Mouse (Mus musculus) erythroblast, adult 5-6 weeks (primary cell): ENCODE results near the gene Add3. TPM values are rescaled to one million over a fixed set of nuclear protein-coding genes. Genes with fewer than 3 reads are reported as not detected.

Experiments used
- ATAC-seq: replicated peaks from 2 replicates; pipeline ENCODE4 v1.8.0; 2016; ENCODE audit warnings: moderate number of reproducible peaks, mild to moderate bottlenecking, moderate TSS enrichment, inconsistent platforms; ENCODE audit not compliant: poor library complexity, low FRiP score, severe bottlenecking
- total RNA-seq, 2 experiments: library from RNA; stranded (forward) in 1 of 2; stranded (reverse) in 1 of 2; fragments of 150-400 nt in 1 of 2; fragments of 200-764, 138-1000 nt in 1 of 2; gene quantifications; 2 replicates each; pipeline versions ENCODE4 v1.2.3 to v1.2.4; 2015 to 2017; ENCODE audit warnings: low replicate concordance in 2 of 2

The Add3 gene
- total RNA-seq, 2 experiments from 2014 or later: 35.5 to 38.0 TPM

DNA sequence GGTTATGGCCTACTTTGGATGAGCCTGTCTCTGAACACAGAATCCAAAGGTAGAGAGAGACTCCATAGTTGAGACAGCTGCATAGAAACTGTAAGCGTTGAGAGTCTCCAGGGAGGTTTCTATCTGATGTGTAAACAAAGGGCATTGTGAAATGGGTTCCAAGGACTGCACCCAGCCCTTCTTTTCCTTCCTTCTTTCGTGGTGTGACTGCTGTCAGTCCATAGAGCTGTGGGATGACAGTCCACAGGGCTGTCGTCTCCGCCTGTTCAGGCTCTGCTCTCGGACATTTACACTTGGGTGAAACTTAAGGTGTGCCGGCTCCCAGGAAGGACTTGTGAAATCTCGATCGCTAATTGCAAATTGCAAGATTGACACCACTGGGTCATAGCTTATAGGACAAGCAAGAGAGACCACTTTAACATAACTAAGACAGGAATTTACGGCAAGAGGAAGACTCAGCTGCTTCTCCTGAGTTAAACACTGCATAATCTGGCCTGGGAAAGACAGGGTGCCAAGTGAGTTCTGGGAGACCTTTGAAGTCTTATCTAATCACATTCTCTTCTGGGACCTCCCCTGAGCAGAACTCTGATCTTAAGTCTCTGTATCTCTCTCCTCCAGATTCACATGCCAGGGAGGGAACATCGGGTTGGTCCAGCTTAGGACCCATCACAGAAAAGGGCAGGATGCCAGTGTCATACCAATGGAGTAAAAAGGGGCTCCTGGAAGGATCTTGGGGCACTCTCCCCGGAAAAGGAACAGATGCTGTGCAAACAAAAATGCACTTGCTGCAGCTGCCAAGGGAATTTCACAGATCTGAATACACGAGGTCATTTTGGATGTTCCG is 11.5 kb upstream of the Add3 start:
- no peak for ATAC-seq

GRCm38 (mm10) chr19:53130399-53131175 is 9.7 kb upstream of the Add3 start:
- no peak for ATAC-seq

DNA sequence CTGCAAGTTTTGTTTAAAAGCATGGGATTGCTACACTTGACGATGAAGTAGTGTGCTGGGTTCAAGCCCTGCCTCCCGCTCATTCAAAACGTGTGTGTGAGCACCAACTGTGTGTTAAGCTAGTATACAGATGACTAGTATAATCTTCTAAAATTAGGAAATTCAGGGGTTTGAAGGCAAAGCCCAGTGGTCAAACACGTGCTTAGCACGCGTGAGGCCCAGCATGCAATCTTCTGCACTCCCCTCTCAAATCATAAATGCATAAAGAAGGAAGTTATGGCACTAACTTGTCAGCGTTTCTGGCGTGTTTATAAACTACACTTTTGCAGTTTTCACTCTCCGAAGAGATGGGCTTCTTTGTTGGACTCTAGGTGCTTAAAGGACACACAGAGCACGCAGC is 7.8 kb upstream of the Add3 start:
- no peak for ATAC-seq

DNA sequence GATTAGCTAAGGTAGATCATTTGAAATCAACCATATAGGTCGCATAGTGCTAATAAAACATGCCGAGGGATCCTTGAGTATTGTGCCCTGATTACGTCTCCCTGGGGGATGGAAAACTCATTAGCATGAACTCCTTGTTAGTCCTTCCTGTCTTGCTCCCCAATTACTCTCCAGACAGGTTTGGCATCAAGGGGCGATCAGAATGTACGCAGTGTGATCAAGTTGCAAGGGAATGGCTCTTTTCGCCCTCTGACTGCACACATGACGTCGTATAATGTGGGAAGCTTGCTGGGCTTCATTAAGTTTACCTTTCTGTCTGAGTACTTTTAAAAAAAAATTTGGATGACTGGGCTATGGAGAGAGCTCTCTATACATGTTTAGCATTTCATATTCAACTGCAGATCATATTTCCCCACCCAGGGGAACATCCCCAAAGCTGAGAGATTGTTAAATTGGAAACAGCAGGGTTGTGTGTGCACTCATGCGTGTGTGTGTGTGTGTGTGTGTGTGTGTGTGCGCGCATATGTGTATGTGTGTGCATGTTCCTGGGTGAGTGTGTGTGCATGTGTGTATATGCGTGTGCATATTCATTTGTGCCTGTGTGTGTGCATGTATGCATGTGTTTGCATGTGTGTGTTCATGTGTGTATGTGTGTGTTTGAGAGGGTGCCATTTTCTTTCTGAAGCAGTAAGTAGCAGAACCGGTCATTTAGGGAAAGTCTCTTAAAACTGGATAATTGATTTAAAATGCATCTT is 3.7 kb upstream of the Add3 start:
- ATAC-seq: no peak

GRCm38 (mm10) chr19:53137116-53137670 is 3.0 kb upstream of the Add3 start:
- no peak for ATAC-seq

DNA sequence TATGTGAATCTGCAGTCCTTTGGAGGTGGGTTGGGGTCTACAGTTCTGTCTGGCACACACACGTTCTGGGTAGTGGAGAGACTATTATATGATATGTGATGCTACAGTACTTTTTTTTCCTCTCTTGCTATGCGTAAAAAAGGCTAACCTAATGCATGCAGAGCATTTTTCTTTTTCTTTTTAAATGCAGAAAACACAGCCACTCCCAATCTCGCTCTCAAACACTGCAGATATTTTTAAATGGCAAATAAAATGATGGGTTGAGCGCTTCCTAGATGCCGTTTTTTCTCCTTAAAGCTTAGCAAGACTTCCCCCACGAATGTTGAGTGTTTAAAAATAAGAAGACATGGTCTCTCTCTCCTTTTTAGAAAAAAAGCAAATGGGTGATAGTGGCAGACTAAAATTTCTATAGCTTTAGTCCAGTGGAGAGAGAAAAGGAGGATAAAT is 584 bp downstream of the Add3 start:
- no peak for ATAC-seq

GRCm38 (mm10) chr19:53141251-53142072 is 1.2 kb downstream of the Add3 start:
- no peak for ATAC-seq

- peak; percentile 90 for ATAC-seq
These were observed 2.2 kb downstream of the Add3 start for GRCm38 (mm10) chr19:53142190-53143107.

GRCm38 (mm10) chr19:53143108-53143971 is 3.1 kb downstream of the Add3 start:
- no peak for ATAC-seq

DNA sequence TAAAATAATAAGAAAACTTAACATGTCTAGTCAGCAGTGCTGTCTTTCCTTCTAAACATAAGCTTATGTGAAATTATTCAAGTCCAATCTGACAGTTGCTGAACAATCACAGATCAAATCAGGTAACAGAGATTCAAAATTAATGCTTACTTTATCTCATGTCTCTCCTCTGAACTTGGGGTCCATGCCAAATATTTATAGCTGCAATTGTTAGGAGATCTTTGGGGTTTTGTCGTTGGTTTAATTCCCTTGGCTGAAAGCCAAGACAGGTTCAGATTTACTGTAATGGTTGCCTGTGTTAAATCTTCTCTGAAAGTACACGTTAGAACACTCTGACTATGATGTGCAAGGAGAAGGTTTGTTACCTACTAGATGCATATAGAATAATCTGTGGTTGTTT is 4.8 kb downstream of the Add3 start:
- ATAC-seq: no peak

- ATAC-seq: no peak
These were observed 9.1 kb downstream of the Add3 start for GRCm38 (mm10) chr19:53149381-53149780.

DNA sequence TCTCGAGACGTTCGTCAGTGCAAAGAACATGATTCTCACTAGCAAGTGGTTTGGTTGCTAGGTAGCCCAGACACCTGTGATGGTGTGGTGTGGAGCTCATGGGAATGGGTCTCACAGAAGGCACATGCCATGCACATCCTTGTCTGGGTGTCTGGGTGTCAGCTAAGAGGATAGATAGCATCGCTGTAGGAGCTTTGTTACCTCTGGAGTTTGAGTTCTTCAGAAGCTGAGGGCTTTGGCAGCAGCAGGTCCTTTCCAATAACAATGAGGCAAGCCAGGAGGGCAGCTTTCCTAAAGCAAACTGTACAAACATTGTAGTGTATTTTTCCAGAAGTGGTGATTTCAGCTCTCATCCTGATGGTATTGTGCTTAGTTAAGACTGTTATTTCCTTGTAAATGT is 12.2 kb downstream of the Add3 start:
- no peak for ATAC-seq

DNA sequence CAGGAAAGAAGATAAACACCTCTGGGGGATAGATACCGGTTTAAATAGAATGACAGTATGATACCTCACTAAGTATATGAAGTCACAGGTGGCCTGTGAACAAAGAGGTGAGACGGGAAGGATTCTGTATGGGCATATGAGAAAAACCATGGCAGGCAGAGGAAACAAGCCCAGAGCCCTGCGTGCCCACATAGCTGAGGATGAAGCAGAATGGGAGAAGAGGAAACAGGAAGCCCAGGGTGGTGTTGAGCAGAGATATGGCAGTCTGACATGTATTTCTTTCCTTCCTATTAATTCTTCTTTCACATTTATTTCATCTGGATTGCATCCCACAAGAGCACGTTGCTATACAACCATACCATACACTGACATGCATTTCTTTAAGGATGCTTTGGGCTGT is 12.9 kb downstream of the Add3 start:
- ATAC-seq: no peak

DNA sequence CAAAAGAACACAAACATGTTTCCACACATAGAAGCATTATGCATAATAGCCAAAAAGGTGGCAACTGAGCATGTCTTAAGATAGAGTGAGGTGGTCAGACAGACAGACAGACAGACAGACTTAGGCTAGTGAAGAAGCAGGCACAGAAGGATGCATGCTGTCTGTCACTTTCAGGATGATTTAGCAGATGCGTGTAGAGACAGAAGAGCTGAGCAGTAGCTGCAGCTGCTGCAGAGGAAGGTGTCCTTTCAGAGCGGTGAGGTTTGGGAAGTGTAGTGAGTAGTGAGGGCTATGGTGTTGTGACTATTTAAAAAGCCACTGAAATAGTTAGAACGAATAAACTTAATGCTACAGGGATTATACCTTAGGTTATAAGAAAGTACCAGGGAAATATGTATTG is 13.9 kb downstream of the Add3 start:
- ATAC-seq: no peak

DNA sequence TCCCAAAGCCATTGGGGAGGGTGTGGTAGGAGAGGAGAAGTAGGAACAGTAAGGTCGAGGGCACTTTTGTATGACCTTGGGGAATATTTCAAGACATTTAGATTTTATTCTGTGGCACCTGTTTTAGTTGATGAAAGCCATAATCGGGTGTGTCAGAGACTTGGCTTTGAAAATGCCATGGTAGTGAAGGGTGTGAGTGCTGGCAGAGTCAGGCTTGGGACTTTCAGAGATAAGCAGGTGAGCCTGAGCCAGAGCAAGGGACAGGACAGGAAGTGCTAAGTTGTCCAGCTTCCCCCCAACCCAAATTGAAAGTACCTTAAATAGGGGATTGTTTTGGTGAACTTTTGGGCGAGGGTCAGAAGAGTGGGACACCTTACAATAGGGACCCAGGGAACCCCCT is 16.1 kb downstream of the Add3 start:
- ATAC-seq: no peak

GRCm38 (mm10) chr19:53157176-53157575 is 16.9 kb downstream of the Add3 start:
- ATAC-seq: no peak

- ATAC-seq: no peak
These were observed 19.1 kb downstream of the Add3 start for GRCm38 (mm10) chr19:53159351-53159750.
